Mouse (Mus musculus): ENCODE results near the gene Gstm1.

Gstm1 gene

GRCm38 (mm10) chr3:107964656-107965308 lies 53.0 kb downstream of the Gstm1 start:
- DNase-seq (ENCODE audit: low spot score in 2 of 2) = no peak

DNA sequence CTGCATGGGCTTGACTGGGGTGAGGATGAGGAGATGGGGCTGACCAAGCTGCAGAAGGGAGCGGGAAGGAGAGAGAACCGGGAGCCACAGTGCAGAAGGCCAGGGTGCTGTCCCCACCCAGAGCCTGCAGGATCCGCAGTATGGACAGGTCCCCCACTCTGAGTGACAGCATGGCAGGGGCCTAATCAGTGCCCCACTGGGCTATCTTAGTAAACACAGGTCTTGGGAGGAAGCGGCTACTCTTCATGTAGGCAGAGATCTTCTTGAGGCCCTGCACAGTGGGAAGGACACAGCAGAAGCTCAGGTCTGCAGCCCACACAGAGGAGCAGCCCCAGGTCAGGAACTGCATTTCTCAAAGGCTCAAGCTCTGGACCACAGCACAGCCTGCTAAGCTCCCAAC lies 53.7 kb downstream of the Gstm1 start:
- no peak for DNase-seq (ENCODE audit: low spot score in 2 of 2)
